Mouse (Mus musculus) myocyte (in vitro differentiated cells): ENCODE measurements around the gene Ccdc177. TPM values are rescaled to one million over a fixed set of nuclear protein-coding genes. Genes with fewer than 3 reads are reported as not detected.

Source experiments
- H3K27me3 ChIP-seq: one replicate; pipeline ENCODE4 v1.6.1; 2011; ENCODE audit not compliant: control insufficient read depth, insufficient read depth, insufficient read length
- H3K36me3 ChIP-seq: one replicate; pipeline ENCODE4 v1.6.1; 2011; ENCODE audit not compliant: control insufficient read depth, insufficient read depth
- H3K4me2 ChIP-seq: one replicate; pipeline ENCODE4 v1.6.1; 2011; ENCODE audit warnings: low read depth, control low read depth
- H3K4me3 ChIP-seq: one replicate; pipeline ENCODE4 v1.5.1; 2011; ENCODE audit warnings: mild to moderate bottlenecking, control low read depth, moderate library complexity
- H3K79me2 ChIP-seq: one replicate; pipeline ENCODE4 v1.6.1; 2011; ENCODE audit not compliant: control insufficient read depth, insufficient read depth
- H3ac ChIP-seq: one replicate; pipeline ENCODE4 v1.6.1; 2011; ENCODE audit not compliant: control insufficient read depth, insufficient read length
- CEBPB ChIP-seq: IDR thresholded peaks from 2 replicates; pipeline ENCODE4 v1.6.1; 2011; ENCODE audit warnings: mild to moderate bottlenecking, moderate library complexity; ENCODE audit not compliant: poor library complexity, insufficient read depth, severe bottlenecking
- E2F4 ChIP-seq: IDR thresholded peaks from one replicate; pipeline ENCODE4 v1.6.1; 2011; ENCODE audit warnings: mild to moderate bottlenecking, control low read depth, moderate library complexity; ENCODE audit not compliant: insufficient read depth
- MAX ChIP-seq: IDR thresholded peaks from one replicate; pipeline ENCODE4 v1.6.1; 2011; ENCODE audit warnings: low read depth, mild to moderate bottlenecking, control low read depth
- MYOD1 ChIP-seq, 3 experiments: IDR thresholded peaks; one replicate each; pipeline ENCODE4 v1.6.1; 2011; ENCODE audit warnings: control low read depth in 2 of 3, low read depth in 2 of 3, mild to moderate bottlenecking in 2 of 3, moderate library complexity in 1 of 3; ENCODE audit not compliant: insufficient read length in 2 of 3, control insufficient read depth in 1 of 3
- MYOG ChIP-seq, 3 experiments: IDR thresholded peaks; one replicate each; pipeline ENCODE4 v1.6.1; 2011; ENCODE audit warnings: control low read depth in 2 of 3, low read depth in 2 of 3, mild to moderate bottlenecking in 2 of 3; ENCODE audit not compliant: insufficient read length in 2 of 3, control insufficient read depth in 1 of 3, insufficient read depth in 1 of 3
- POLR2A ChIP-seq: IDR thresholded peaks from one replicate; pipeline ENCODE4 v1.6.1; 2011; ENCODE audit warnings: low read depth, mild to moderate bottlenecking, control low read depth, moderate library complexity; ENCODE audit not compliant: insufficient read length
- POLR2AphosphoS2 ChIP-seq: IDR thresholded peaks from one replicate; pipeline ENCODE4 v1.6.1; 2011; ENCODE audit warnings: low read depth, control low read depth; ENCODE audit not compliant: insufficient read length
- REST ChIP-seq: IDR thresholded peaks from one replicate; pipeline ENCODE4 v1.6.1; 2011; ENCODE audit warnings: mild to moderate bottlenecking, control low read depth, moderate library complexity; ENCODE audit not compliant: insufficient read depth, insufficient read length
- SRF ChIP-seq: IDR thresholded peaks from one replicate; pipeline ENCODE4 v1.6.1; 2011; ENCODE audit warnings: low read depth; ENCODE audit not compliant: control insufficient read depth, insufficient read length
- TCF12 ChIP-seq: IDR thresholded peaks from one replicate; pipeline ENCODE4 v1.6.1; 2011; ENCODE audit warnings: mild to moderate bottlenecking, control low read depth; ENCODE audit not compliant: poor library complexity, insufficient read depth, severe bottlenecking
- TCF3 ChIP-seq: IDR thresholded peaks from one replicate; pipeline ENCODE4 v1.6.1; 2011; ENCODE audit warnings: low read depth, control low read depth; ENCODE audit not compliant: insufficient read length
- USF1 ChIP-seq: IDR thresholded peaks from one replicate; pipeline ENCODE4 v1.6.1; 2011; ENCODE audit warnings: low read depth, mild to moderate bottlenecking, control low read depth, moderate library complexity
- polyA plus RNA-seq: library from polyadenylated mRNA; unstranded; fragments of >200 nt; fragmentation: generic; extraction: Trizol; gene quantifications from one replicate; pipeline ENCODE4 v1.2.1, GENCODE M21; 2012; ENCODE audit warnings: missing spikeins

Gene Ccdc177
- polyA plus RNA-seq, 1 experiment, result not detected

- Histone ChIP-seq H3K27me3 (peaks cover 31% of the 10 kb centered on the region), H3K79me2 (no peaks in the 10 kb centered on the region), H3K36me3 (no peaks in the 10 kb centered on the region), H3ac (no peak overlapping the region), H3K4me2 (no peak overlapping the region), H3K4me3 (no peak overlapping the region)
- TF ChIP-seq TCF12, result no peak
- TF ChIP-seq TCF3, result no peak
- TF ChIP-seq REST, result no peak
- no peak for TF ChIP-seq CEBPB
- no peak for TF ChIP-seq MYOG (IDR thresholded peaks at IDR 0.05; ENCODE audit: control insufficient read depth in 1 of 3, insufficient read depth in 1 of 3, insufficient read length in 2 of 3, low read depth in 2 of 3)
- TF ChIP-seq E2F4, result no peak
- no peak for TF ChIP-seq POLR2AphosphoS2
- TF ChIP-seq USF1, result no peak
- TF ChIP-seq SRF, result no peak
Observed at GRCm38 (mm10) chr12:80724853-80725559, 35.5 kb downstream of the Ccdc177 start.

- Histone ChIP-seq H3K36me3 (no peaks in the 10 kb centered on the region), H3K4me3 (no peak overlapping the region), H3K27me3 (peaks cover 40% of the 10 kb centered on the region), H3ac (no peak overlapping the region), H3K4me2 (no peak overlapping the region), H3K79me2 (no peaks in the 10 kb centered on the region)
- TF ChIP-seq POLR2AphosphoS2 (no peak), MAX (no peak), TCF12 (no peak), E2F4 (no peak), POLR2A (no peak), TCF3 (no peak), MYOD1 (IDR thresholded peaks at IDR 0.05; ENCODE audit: control insufficient read depth in 1 of 3, insufficient read length in 2 of 3, low read depth in 2 of 3) (no peak), CEBPB (no peak)
Observed at GRCm38 (mm10) chr12:80721458-80721857, 39.0 kb downstream of the Ccdc177 start.

GRCm38 (mm10) chr12:80720507-80720906 is 40.0 kb downstream of the Ccdc177 start:
- Histone ChIP-seq H3K4me3 (no peak overlapping the region), H3K36me3 (no peaks in the 10 kb centered on the region), H3ac (no peak overlapping the region), H3K4me2 (no peak overlapping the region), H3K27me3 (peaks cover 45% of the 10 kb centered on the region), H3K79me2 (no peaks in the 10 kb centered on the region)
- TF ChIP-seq REST, result no peak
- no peak for TF ChIP-seq TCF3
- no peak for TF ChIP-seq USF1
- TF ChIP-seq MYOG (IDR thresholded peaks at IDR 0.05; ENCODE audit: control insufficient read depth in 1 of 3, insufficient read depth in 1 of 3, insufficient read length in 2 of 3, low read depth in 2 of 3), result no peak
- no peak for TF ChIP-seq TCF12
- no peak for TF ChIP-seq POLR2A
- TF ChIP-seq MYOD1 (IDR thresholded peaks at IDR 0.05; ENCODE audit: control insufficient read depth in 1 of 3, insufficient read length in 2 of 3, low read depth in 2 of 3), result no peak
- TF ChIP-seq CEBPB, result no peak

- H3K4me3 ChIP-seq, result no peak overlapping the region
- H3ac ChIP-seq, result no peak overlapping the region
- TF ChIP-seq TCF3, result no peak
- no peaks in the 10 kb centered on the region for H3K36me3 ChIP-seq
- H3K4me2 ChIP-seq, result no peak overlapping the region
- no peaks in the 10 kb centered on the region for H3K79me2 ChIP-seq
- H3K27me3 ChIP-seq, result peaks cover 59% of the 10 kb centered on the region
Observed at GRCm38 (mm10) chr12:80719141-80719540, 41.3 kb downstream of the Ccdc177 start.

- no peak overlapping the region for H3ac ChIP-seq
- H3K4me3 ChIP-seq, result no peak overlapping the region
- peaks cover 59% of the 10 kb centered on the region for H3K27me3 ChIP-seq
- H3K79me2 ChIP-seq, result no peaks in the 10 kb centered on the region
- no peak overlapping the region for H3K4me2 ChIP-seq
- H3K36me3 ChIP-seq, result no peaks in the 10 kb centered on the region
- TF ChIP-seq REST (no peak), MAX (no peak), MYOD1 (IDR thresholded peaks at IDR 0.05; ENCODE audit: control insufficient read depth in 1 of 3, insufficient read length in 2 of 3, low read depth in 2 of 3) (no peak)
Observed at GRCm38 (mm10) chr12:80715915-80716314, 44.6 kb downstream of the Ccdc177 start.
